Mouse (Mus musculus) granulocyte monocyte progenitor cell, adult 5-6 weeks (primary cell): ENCODE measurements around the gene Pigs. TPM values are rescaled to one million over a fixed set of nuclear protein-coding genes. Genes with fewer than 3 reads are reported as not detected.

ENCODE experiments used
- ATAC-seq: replicated peaks from 2 replicates; pipeline ENCODE4 v1.8.0; 2016; ENCODE audit warnings: mild to moderate bottlenecking, moderate TSS enrichment, inconsistent platforms; ENCODE audit not compliant: poor library complexity, severe bottlenecking
- total RNA-seq, 2 experiments: library from RNA; stranded (forward) in 1 of 2; stranded (reverse) in 1 of 2; fragments of 200-712, 200-1000 nt in 1 of 2; fragments of >200 nt in 1 of 2; fragmentation: Nextera tagmentation in 1 of 2; gene quantifications; 2 replicates each; pipeline ENCODE4 v1.2.3; 2014 to 2017

The Pigs gene
- total RNA-seq, 2 experiments from 2014 or later = 13.7 to 47.6 TPM

DNA sequence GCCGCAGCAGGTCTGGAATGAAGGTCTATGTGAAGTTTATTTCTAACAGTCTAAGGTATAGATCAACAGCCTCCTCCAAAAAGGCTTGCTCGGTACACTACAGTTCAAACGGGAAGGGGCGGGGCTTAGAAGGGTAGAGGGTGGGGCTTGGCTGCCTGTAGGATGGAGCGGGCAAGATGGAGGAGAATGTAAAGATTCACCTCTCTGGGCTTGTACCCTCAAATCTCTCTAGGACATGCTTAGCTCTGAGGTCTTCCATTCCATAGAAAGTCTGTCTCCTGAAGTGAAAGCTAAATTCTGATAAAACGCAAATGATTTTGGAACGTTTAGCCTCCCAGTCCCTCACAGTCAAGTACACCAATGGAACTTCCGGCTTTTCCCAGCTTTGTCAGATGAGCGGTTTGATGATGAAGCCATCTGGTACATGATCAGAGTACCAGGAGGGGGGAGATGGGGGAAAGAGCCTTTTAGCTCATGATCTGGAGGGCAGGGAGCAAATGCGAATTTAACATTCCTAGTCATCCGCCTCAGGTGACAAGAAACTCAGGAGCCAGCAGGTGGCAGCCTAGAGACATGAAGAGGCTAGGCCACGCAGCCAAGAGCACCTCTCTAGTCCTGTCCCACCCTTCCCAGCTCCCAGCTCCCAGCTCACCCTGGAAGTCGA is 32.0 kb downstream of the Pigs start:
- peak; percentile 73 for ATAC-seq

DNA sequence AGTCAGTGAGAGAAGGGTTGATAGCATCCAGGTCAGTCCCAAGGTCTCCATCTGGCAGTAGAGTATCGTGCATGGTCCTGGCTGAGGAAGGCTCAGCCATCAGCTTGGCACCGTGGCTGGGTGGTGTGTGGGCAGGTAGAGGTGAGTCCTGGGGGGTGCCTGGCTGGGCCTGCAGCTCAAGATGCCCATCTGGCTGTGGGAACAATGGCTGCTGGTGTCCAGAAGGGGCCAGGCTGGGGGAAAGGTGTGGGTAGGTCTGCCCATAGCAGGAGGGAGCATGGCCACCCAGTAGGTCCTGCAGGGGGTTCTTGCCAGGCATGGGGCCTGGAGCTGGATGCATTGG is 32.5 kb downstream of the Pigs start:
- no peak for ATAC-seq

DNA sequence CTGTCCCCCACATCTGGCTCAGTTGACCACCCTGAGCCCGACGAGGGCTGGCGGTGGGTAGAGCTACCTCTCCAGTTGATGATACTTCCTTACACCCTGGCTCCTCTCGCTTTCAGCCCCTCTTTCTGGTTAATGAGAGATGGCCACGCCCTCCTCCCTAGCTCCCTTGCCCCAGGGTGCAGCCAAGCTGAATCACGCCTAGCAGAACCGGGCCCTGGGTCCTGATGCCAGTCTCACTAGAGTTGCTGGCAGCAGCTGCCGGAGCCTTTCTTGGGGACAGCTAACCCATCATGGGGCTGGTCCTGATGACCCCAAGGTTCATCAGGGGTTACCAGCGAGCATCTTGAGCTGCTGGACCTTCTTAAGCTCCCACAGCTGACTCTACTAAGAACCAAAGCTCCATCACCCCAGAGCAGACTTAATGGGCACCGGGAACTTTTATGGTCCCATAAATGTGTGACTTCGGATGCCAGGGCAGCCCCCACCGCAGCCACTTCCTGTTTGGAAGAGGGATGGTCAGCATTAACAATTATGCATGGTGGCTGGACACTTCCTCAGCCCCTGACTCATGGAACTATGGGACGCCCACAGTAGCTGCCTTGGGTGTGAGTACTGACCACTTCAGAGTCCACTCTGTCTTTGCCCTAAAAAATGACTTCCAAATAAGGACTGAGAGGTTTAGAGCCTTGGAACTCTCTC is 35.2 kb downstream of the Pigs start:
- no peak for ATAC-seq

DNA sequence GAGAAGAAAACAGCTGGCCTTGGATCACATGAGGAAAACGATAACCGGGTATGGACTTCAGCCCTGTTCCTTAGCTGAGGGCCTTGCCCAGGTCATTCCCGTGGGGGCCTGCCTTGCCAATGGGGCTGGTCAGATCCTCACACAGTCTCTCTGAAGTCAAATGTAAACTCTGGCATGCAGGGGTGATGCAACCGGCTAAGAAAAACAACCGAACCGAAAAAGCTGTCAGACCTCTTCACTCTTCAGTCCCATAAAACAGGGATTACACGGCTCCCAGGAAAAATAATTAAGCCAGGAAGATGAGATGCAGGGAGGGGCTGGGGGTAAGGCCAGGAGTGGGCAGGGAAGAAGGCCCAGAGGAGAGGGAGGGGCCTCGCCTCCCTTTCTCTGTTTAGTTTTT is 35.9 kb downstream of the Pigs start:
- no peak for ATAC-seq

GRCm38 (mm10) chr11:78367456-78368225 is 39.4 kb downstream of the Pigs start:
- ATAC-seq = no peak

DNA sequence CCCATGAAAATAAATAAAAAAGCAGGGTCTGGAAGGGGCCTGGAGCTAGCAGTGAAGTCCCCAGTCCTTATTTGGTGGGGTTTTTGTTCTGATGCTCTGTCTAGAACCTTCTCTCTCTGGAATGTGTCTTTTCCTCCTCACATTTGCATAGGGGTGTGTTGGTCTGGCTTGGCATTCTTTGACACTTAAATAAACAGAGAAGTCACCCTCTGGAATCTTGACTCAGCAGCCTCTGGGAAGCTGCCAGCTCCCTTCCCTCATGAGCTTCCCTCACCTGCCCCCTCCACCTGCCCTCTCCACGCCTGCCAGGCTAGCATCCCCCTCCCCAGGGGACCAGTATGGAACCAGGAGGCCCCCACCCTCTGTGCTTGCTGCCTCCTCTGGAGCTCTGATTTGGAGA is 42.2 kb downstream of the Pigs start:
- no peak for ATAC-seq

- no peak for ATAC-seq
These were observed 43.5 kb downstream of the Pigs start for GRCm38 (mm10) chr11:78371711-78372110.

DNA sequence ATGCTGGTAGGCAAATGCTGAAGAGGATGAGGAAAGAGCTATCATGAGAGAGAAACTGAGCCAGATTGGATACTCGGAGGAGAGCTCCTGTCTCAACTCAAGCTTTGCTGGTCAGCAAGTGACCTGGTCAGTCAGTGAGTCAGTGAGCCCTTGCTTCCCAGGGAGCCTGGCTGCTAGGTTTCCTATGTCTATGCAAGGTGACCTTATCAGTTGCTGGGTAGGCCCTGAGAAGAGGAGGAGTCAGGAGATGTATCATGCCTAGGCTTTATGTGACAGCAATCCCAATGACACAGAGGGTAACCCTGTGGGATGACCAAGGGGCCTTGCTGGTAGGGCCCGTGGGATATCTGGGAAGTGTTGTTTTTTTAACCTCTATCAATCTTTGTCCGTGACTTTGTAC is 44.0 kb downstream of the Pigs start:
- ATAC-seq = no peak

- ATAC-seq = no peak
These were observed 44.4 kb downstream of the Pigs start for GRCm38 (mm10) chr11:78372610-78373009.

- ATAC-seq = no peak
These were observed 45.9 kb downstream of the Pigs start for GRCm38 (mm10) chr11:78374147-78374546.

DNA sequence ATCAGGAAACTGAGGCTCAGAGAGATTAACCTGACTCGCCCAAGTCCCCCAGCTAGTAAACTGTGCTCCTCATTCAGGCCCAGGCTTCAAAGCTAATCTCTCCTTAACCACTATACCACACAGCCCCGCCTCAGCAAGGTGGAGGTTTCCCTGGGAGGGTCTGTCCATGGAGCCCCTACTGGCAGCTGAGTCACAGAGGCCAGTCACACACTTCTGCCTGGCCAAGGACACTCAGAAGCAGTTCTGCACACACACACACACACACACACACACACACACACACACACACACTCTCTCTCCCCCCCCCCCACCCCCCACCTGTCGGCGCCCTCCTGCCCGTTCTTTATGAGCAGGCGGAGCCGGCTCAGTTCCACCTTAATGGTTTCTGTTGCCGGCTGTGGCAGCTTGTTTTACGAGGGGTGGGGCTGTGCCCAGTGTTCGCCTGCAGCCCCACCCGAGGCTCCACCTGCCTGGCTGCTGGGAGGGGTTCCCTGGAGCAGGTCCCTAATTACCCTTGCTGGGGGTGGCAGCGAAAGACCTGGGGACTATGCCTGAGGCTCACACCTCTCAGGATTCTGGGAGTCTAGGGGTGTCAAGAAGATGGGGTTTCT is 49.4 kb downstream of the Pigs start:
- ATAC-seq = no peak

DNA sequence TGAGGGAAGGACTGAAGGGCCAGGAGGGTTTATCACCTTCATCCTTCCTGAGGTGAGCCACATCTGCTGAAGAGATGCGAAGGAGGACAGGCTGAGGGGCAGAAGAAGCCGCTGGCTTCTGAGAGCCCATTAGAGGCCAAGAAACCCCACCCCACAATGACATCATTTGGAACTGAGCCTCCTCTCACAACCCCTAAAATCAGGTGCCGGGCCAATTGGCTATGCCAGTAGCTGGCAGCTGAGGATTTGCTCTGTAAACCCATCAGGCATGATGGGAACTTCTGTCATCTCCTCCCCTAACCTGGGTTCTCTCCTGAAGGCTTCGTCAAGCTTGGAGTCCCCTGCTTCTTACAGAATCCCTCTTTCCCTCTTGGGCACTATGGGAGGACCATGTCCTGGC is 52.1 kb downstream of the Pigs start:
- ATAC-seq = no peak

GRCm38 (mm10) chr11:78380996-78381395 is 52.8 kb downstream of the Pigs start:
- no peak for ATAC-seq

DNA sequence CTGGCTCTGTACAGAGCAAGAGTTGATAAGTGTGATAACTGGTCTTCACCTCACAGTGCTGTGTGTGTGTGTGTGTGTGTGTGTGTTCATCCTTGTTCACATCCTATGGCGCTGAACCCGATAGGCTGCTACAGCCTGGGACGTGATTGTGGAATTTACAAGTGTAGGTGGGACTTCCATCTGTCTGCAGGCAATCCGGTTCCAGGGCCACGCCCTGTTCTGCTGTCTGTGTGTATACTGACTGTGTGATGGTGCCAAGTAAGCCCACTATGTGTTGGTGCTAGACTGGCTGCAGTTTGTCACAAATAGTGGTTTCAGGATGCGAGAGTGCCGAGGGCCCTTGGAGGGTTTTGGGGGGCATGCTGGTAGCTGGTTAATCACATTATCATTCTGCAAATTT is 54.1 kb downstream of the Pigs start:
- ATAC-seq = no peak

DNA sequence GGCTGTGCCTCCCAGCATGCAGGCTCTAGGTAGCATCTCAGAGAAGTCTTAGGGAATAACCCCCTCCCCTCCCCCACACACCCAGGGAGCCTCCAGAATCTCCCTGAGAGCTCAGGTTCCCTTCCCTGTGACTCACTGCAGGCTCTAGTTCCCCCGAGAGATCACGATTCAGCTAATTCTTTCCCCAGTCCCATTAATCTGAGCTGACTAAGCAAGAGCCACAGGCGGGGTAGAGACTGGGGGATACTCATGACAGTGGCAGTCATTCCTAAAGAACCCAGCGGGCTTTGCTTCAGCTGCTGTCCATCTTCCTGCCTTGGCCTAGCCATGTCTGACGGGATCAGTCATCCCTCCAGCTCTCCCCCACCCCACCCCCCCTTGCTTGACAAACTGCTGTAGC is 54.5 kb downstream of the Pigs start:
- ATAC-seq = no peak

DNA sequence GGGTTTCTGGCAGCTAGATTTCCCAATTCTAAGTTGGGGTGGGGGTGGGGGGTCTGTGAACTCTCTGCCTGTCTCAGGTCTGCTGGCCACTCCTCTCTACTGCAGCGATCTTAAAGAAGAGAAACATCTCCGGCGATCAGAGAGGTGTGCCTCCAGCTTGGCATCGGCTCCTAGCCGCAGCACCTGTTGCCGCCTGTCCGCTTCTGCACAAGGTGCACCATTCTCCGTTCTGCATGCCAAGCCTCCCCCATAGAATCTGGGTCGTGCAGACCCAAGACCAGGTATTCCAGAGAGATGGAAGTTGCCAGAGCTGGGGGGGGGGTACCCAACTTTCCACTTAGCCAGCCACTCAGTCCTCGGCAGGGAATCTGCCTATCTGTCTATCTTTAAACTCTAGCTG is 57.6 kb downstream of the Pigs start:
- no peak for ATAC-seq

GRCm38 (mm10) chr11:78386508-78387043 is 58.4 kb downstream of the Pigs start, which contains the start of gene Foxn1:
Foxn1 (minus strand) TSS chr11:78386558.
- ATAC-seq = no peak
